Mouse (Mus musculus) limb, embryonic 14.5 days (tissue): ENCODE data around the gene Procr. TPM values are rescaled to one million over a fixed set of nuclear protein-coding genes. Genes with fewer than 3 reads are reported as not detected.

Experiments
- ATAC-seq: fragments of 200-750 bp; cut with Nextera tagmentation; 2 replicates; pipeline ENCODE4 v1.8.0; 2017; ENCODE audit warnings: low read depth, moderate number of reproducible peaks, moderate TSS enrichment; ENCODE audit not compliant: low FRiP score
- DNase-seq: peaks from one replicate; pipeline ENCODE4 v3.0.0-alpha.2; 2015; ENCODE audit warnings: low spot score
- H3K27ac ChIP-seq: fragments of 300-500 bp; sonication (generic); replicated peaks from 2 replicates; pipeline ENCODE4 v1.5.1; 2014; ENCODE audit warnings: low read depth, mild to moderate bottlenecking, low read length, moderate library complexity, mixed read lengths
- H3K27me3 ChIP-seq: fragments of 300-500 bp; sonication (generic); 2 replicates; pipeline ENCODE4 v1.6.1; 2014; ENCODE audit warnings: low read length, mixed read lengths; ENCODE audit not compliant: control insufficient read depth, insufficient read depth
- H3K36me3 ChIP-seq: fragments of 300-500 bp; sonication (generic); 2 replicates; pipeline ENCODE4 v1.6.1; 2014; ENCODE audit warnings: mild to moderate bottlenecking, low read length, moderate library complexity, mixed read lengths; ENCODE audit not compliant: control insufficient read depth, insufficient read depth
- H3K4me1 ChIP-seq: fragments of 300-500 bp; sonication (generic); 2 replicates; pipeline ENCODE4 v1.6.1; 2014; ENCODE audit warnings: antibody characterized with exemption, low read length, mixed read lengths; ENCODE audit not compliant: control insufficient read depth, insufficient read depth
- H3K4me2 ChIP-seq: fragments of 300-500 bp; sonication (generic); replicated peaks from 2 replicates; pipeline ENCODE4 v1.6.1; 2014; ENCODE audit warnings: low read depth, mild to moderate bottlenecking, low read length, moderate library complexity; ENCODE audit not compliant: severe bottlenecking
- H3K4me3 ChIP-seq: fragments of 300-500 bp; sonication (generic); replicated peaks from 2 replicates; pipeline ENCODE4 v1.5.1; 2014; ENCODE audit warnings: low read length
- H3K9ac ChIP-seq: fragments of 300-500 bp; sonication (generic); 2 replicates; pipeline ENCODE4 v1.6.1; 2014; ENCODE audit warnings: mild to moderate bottlenecking, low read depth, low read length, moderate library complexity; ENCODE audit not compliant: severe bottlenecking
- H3K9me3 ChIP-seq: fragments of 300-500 bp; sonication (generic); 2 replicates; pipeline ENCODE4 v1.6.1; 2016; ENCODE audit warnings: low read length; ENCODE audit not compliant: control insufficient read depth
- POLR2A ChIP-seq: fragments of 200-500 bp; IDR thresholded peaks from 2 replicates; pipeline ENCODE4 v1.8.0; 2012; ENCODE audit warnings: inconsistent platforms, mild to moderate bottlenecking, moderate library complexity, borderline replicate concordance; ENCODE audit not compliant: insufficient read depth, insufficient read length; ENCODE audit errors: extremely low read depth
- WGBS: fragments of 180-500 bp; shearing (Covaris S2); extraction: QIAGEN DNeasy Blood & Tissue Kit; methylation state at CpG from one replicate; pipeline ENCODE4 v1.1.7; 2014; 5-methylcytosine and 5-hydroxymethylcytosine counted together
- polyA plus RNA-seq, 2 experiments: library from polyadenylated mRNA; depleted of rRNA in 1 of 2; stranded (reverse) in 1 of 2; unstranded in 1 of 2; fragments of >200 nt; fragmentation: Nextera tagmentation in 1 of 2; extraction: Ambion mirVana in 1 of 2; gene quantifications; 2 replicates each; pipeline versions ENCODE4 v1.2.1 to v1.2.3; 2012 to 2014

Gene Procr
- polyA plus RNA-seq, 2 experiments = 4.3 to 8.2 TPM

- ATAC-seq (no peak), DNase-seq (no peak)
- no peaks in the 10 kb centered on the region for H3K9me3 ChIP-seq
- TF ChIP-seq POLR2A = no peak
- H3K27me3 ChIP-seq = no peaks in the 10 kb centered on the region
- H3K9ac ChIP-seq = no peak overlapping the region
- H3K36me3 ChIP-seq = peaks cover 17% of the 10 kb centered on the region
- H3K27ac ChIP-seq = no peak overlapping the region
- no peak overlapping the region for H3K4me3 ChIP-seq
- WGBS = 87% methylated on average over 12 of the region's 12 CpGs
- no peak overlapping the region for H3K4me2 ChIP-seq
- no peaks in the 10 kb centered on the region for H3K4me1 ChIP-seq
Measured at GRCm38 (mm10) chr2:155717082-155717990, 33.6 kb upstream of the Procr start.

DNA sequence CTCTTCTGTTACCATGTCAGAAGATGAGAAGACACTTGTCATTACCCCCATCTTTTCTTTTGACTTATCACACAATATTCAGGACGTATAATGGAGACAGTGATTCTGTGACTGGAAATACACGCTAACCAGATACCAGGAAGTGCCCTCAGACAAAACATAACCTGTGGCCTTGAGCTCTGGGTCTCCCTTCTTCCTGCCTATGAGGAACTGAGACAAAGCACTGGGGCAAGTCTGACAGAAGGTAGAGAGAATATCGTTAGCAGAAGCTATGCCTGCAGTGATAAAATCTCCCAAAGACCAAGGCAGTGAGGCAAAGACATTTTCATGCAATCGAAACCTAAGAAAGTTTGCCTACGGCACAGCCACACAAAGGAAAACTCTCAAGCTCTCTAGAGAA lies 30.3 kb upstream of the Procr start:
- H3K4me1 ChIP-seq = no peaks in the 10 kb centered on the region
- peaks cover 11% of the 10 kb centered on the region for H3K36me3 ChIP-seq
- ATAC-seq (no peak), DNase-seq (no peak)
- H3K4me2 ChIP-seq = no peak overlapping the region
- 85% methylated on average over 5 of the region's 5 CpGs for WGBS
- no peaks in the 10 kb centered on the region for H3K9me3 ChIP-seq
- no peak for TF ChIP-seq POLR2A
- no peak overlapping the region for H3K9ac ChIP-seq
- H3K27ac ChIP-seq = no peak overlapping the region
- H3K4me3 ChIP-seq = no peak overlapping the region
- H3K27me3 ChIP-seq = no peaks in the 10 kb centered on the region

DNA sequence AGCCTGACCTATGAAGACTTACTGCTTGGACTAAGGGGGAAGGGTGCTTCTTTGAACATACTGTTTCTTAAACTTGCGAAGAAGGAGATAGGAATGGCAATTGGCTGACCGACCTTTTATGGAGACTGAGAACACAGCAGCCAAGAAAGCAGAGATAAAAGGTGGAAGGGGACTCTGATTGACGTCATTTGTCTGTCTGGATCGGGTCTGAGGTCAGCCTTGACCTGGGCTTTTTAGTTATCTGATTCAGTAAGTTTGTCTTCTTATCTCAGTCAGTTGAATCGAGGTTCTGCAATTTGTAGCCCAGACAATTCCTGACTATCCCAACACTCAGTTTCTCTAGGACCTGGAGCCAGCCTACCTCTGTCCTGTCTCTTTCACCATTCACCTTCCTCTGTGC lies 26.9 kb upstream of the Procr start:
- Histone ChIP-seq H3K27ac (no peak overlapping the region), H3K36me3 (no peaks in the 10 kb centered on the region), H3K4me3 (no peak overlapping the region), H3K9me3 (no peaks in the 10 kb centered on the region), H3K4me2 (no peak overlapping the region), H3K27me3 (no peaks in the 10 kb centered on the region), H3K4me1 (peaks cover 8% of the 10 kb centered on the region), H3K9ac (no peak overlapping the region)
- TF ChIP-seq POLR2A = no peak
- WGBS = 86% methylated on average over 5 of the region's 5 CpGs
- no peak for DNase-seq
- no peak for ATAC-seq

DNA sequence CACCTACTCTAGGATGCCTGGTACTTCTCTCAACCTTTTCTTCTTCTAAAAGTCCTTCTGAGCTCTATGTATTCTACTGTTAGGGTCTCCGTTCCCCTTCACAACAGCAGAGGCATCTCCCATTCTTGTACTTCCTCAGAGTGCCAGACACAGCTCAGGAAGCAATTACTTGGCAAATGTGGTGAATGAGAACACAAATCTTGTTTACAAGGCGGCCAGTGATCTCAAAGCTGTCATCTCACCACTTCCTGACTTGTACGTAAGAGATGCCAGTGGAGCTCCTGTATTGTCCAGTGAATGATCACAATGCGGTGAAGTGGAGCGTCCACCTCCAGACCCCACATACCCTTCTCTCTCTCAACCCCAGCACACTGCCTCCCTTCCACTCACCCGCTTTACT lies 26.4 kb upstream of the Procr start:
- DNase-seq (no peak), ATAC-seq (no peak)
- Histone ChIP-seq H3K4me3 (no peak overlapping the region), H3K4me1 (peaks cover 8% of the 10 kb centered on the region), H3K9me3 (no peaks in the 10 kb centered on the region), H3K4me2 (no peak overlapping the region), H3K9ac (no peak overlapping the region), H3K36me3 (no peaks in the 10 kb centered on the region), H3K27ac (no peak overlapping the region), H3K27me3 (no peaks in the 10 kb centered on the region)
- no peak for TF ChIP-seq POLR2A
- 82% methylated on average over 6 of the region's 6 CpGs for WGBS

- H3K9ac ChIP-seq = no peak overlapping the region
- H3K4me1 ChIP-seq = peaks cover 8% of the 10 kb centered on the region
- no peaks in the 10 kb centered on the region for H3K9me3 ChIP-seq
- TF ChIP-seq POLR2A = no peak
- no peak overlapping the region for H3K4me3 ChIP-seq
- no peaks in the 10 kb centered on the region for H3K36me3 ChIP-seq
- 90% methylated on average over 7 of the region's 7 CpGs for WGBS
- no peak for ATAC-seq
- H3K27me3 ChIP-seq = no peaks in the 10 kb centered on the region
- H3K4me2 ChIP-seq = no peak overlapping the region
- H3K27ac ChIP-seq = no peak overlapping the region
- DNase-seq = no peak
Measured at GRCm38 (mm10) chr2:155726302-155726701, 24.6 kb upstream of the Procr start.
